Mouse (Mus musculus): ENCODE measurements at regions not wholly inside any gene's neighbourhood (a gene's known extent, or its start where the extent isn't known, plus 50 kb on each side); places are given as distances from the start of the nearest gene placed in this dataset.

- no peaks in the 10 kb centered on the region for H3K27me3 ChIP-seq (ENCODE audit: control insufficient read depth, insufficient read depth, low read length)
- no peaks in the 10 kb centered on the region for H3K79me2 ChIP-seq (replicated peaks; ENCODE audit: control insufficient read depth, insufficient read depth, low read length)
- DNase-seq = no peak
- intact Hi-C loops (cut with DNase I) = no loop called here
- H3K36me3 ChIP-seq (ENCODE audit: control insufficient read depth, insufficient read depth, low read length) = no peaks in the 10 kb centered on the region
- TF ChIP-seq POLR2A (IDR thresholded peaks at IDR 0.05; ENCODE audit: insufficient read depth, low read depth, low read length) (no peak), CTCF (IDR thresholded peaks at IDR 0.05) (no peak), EP300 (IDR thresholded peaks at IDR 0.05; ENCODE audit: insufficient read depth, low read depth, low read length) (no peak)
- no peaks in the 10 kb centered on the region for H3K4me1 ChIP-seq (ENCODE audit: control insufficient read depth, insufficient read depth, low read length)
- H3K9ac ChIP-seq (ENCODE audit: low read depth, low read length) = no peak overlapping the region
- H3K27ac ChIP-seq = no peak overlapping the region
- WGBS = 53% methylated on average over 5 of the region's 5 CpGs
- H3K4me3 ChIP-seq = no peak overlapping the region
These were observed 57.3 kb upstream of the 1700020N01Rik start for GRCm38 (mm10) chr10:21535631-21536030.

- H3K27me3 ChIP-seq (ENCODE audit: control insufficient read depth, insufficient read depth, low read length) = no peaks in the 10 kb centered on the region
- H3K36me3 ChIP-seq (ENCODE audit: control insufficient read depth, insufficient read depth, low read length) = no peaks in the 10 kb centered on the region
- no peak for DNase-seq
- no peak for TF ChIP-seq POLR2A (IDR thresholded peaks at IDR 0.05; ENCODE audit: insufficient read depth, low read depth, low read length)
- no peak for TF ChIP-seq CTCF (IDR thresholded peaks at IDR 0.05)
- no peak for TF ChIP-seq EP300 (IDR thresholded peaks at IDR 0.05; ENCODE audit: insufficient read depth, low read depth, low read length)
- no peaks in the 10 kb centered on the region for H3K79me2 ChIP-seq (replicated peaks; ENCODE audit: control insufficient read depth, insufficient read depth, low read length)
- intact Hi-C loops (cut with DNase I) = no loop called here
- H3K27ac ChIP-seq = no peak overlapping the region
- no peaks in the 10 kb centered on the region for H3K4me1 ChIP-seq (ENCODE audit: control insufficient read depth, insufficient read depth, low read length)
- H3K4me3 ChIP-seq = no peak overlapping the region
- no peak overlapping the region for H3K9ac ChIP-seq (ENCODE audit: low read depth, low read length)
- WGBS = 79% methylated on average over 6 of the region's 6 CpGs
These were observed 54.5 kb upstream of the 1700020N01Rik start for GRCm38 (mm10) chr10:21538481-21538880.

Measured in heart, adult 2 months (tissue).